Mouse (Mus musculus): Measurements from ENCODE around the gene Prim1. TPM values are rescaled to one million over a fixed set of nuclear protein-coding genes. Genes with fewer than 3 reads are reported as not detected.
"Not testable (repeated sequence)": the region's sequence is repeated elsewhere in the genome, so short reads cannot be mapped to it uniquely, and the experiment has no call there.

Gene Prim1
- total RNA-seq, 2 experiments from 2014 or later = 8.9 to 9.1 TPM

- peak in 1 of 2 experiments; percentile 18 for DNase-seq (ENCODE audit: low spot score in 2 of 2)
Measured at GRCm38 (mm10) chr10:128036746-128037425, 21.9 kb downstream of the Prim1 start.

DNA sequence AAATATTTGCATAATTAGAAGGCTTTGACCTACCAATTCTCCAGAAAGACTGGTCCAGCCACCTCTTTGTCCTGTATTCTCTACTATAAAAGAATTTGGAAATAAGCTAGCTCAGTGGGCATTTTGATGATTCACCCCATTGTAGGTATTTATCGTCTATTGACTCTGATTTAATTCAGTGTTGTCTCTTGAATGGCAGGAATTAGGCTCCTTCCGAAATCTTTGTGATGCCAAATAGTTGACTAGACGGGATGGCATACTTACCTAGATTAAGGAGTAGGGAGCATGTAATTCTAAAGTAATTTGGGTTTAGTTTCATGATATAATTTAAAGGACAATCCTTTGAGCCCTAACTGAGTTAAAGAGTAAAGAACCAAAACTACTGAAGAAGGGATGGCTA lies 23.0 kb downstream of the Prim1 start:
- DNase-seq (ENCODE audit: low spot score in 2 of 2) = no peak

- DNase-seq (ENCODE audit: low spot score in 2 of 2) = no peak
Measured at GRCm38 (mm10) chr10:128039167-128039566, 24.2 kb downstream of the Prim1 start.

DNA sequence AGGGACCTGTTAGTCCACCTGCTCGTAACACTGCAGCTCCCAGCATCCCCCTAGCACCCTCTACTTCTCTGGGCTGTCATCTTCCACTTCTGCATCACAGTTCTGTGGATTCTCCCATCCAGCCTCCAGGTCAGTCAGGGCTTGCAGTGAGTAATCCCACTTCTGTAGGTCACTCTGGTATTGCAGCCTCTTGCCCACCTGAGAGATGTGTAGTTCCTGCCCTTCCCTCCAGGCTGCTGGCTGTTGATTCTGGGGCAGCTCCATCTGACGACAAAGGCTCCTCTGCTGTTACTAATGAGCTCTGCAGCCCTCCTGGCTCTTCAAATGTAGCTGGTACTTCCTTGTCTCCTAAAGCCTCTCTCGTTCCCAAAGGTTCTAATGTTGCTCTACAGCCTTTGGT lies 24.9 kb downstream of the Prim1 start:
- DNase-seq (ENCODE audit: low spot score in 2 of 2) = no peak

DNA sequence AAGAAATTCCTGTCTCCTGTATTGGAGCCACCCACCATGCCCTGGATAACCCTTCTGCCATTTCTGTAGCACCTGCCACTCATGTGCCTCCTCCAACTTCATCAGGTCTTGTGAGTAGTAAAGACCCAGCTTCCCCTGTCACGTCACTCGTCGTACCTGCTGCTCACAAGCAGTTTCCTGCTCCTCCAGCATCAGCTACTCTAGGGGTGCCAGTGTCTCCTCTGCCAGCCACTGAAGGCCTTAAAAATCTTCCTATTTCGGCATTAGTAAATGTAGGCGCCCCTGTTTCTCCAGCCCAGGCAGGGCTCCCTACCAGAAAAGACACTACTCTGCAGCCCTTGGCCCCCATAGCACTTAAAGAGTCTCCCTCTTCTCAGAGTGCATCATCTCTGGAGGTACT lies 25.3 kb downstream of the Prim1 start:
- no peak for DNase-seq (ENCODE audit: low spot score in 2 of 2)

GRCm38 (mm10) chr10:128041636-128042035 lies 26.7 kb downstream of the Prim1 start:
- no peak for DNase-seq (ENCODE audit: low spot score in 2 of 2)

DNA sequence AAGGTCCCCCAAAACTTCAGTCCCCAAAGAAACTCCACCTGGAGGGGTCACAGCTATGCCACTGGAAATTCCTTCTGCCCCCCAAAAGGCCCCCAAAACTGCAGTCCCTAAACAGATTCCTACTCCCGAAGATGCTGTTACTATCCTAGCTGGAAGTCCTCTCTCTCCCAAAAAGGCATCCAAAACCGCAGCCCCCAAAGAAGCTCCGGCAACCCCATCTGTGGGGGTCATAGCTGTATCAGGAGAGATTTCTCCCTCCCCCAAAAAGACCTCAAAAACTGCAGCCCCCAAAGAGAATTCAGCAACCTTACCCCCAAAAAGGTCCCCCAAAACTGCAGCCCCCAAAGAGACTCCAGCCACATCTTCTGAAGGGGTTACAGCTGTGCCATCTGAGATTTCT lies 27.5 kb downstream of the Prim1 start:
- DNase-seq (ENCODE audit: low spot score in 2 of 2) = no peak

DNA sequence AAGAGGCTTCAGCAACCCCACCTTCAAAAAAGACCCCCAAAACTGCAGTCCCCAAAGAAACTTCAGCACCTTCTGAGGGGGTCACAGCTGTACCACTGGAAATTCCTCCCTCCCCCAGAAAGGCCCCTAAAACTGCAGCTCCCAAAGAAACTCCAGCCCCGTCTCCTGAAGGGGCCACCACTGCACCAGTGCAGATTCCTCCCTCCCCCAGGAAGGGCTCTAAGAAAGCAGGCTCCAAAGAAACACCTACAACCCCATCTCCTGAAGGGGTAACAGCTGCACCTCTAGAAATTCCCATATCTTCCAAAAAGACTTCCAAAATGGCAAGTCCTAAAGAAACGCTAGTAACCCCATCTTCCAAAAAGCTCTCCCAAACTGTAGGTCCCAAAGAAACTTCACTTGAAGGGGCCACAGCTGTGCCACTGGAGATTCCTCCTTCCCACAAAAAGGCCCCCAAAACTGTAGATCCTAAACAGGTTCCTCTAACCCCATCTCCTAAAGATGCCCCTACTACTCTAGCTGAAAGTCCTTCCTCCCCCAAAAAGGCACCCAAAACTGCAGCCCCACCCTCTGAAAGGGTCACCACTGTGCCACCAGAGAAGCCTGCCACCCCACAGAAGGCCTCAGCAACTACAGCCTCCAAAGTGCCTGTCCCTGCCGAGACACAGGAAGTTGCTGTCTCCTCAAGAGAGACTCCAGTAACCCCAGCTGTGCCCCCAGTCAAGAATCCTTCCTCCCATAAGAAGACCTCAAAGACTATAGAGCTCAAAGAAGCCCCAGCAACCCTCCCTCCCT lies 28.3 kb downstream of the Prim1 start:
- DNase-seq (ENCODE audit: low spot score in 2 of 2) = no peak

- DNase-seq (ENCODE audit: low spot score in 2 of 2) = no peak
Measured at GRCm38 (mm10) chr10:128048157-128048556, 33.2 kb downstream of the Prim1 start.

DNA sequence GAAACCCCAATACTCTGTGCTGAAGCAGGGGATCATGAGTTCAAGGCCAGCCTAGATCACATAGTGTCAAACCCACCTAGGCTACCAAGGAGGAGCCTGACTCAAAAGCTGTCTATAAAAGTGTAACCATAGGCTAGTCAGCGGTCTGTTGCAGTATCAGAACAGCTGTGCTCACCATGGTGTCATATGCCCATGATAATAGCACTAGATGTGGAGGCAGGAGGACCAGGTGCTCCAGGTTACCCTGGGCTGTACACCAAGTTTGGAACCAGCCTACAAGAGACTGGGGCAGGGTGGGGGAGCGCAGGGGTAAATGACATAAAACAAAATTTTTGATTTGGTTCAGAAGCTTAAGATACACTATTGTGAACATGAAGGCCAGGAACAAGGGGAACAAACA lies 34.8 kb downstream of the Prim1 start:
- DNase-seq (ENCODE audit: low spot score in 2 of 2) = no peak

GRCm38 (mm10) chr10:128050355-128050754 lies 35.4 kb downstream of the Prim1 start:
- no peak for DNase-seq (ENCODE audit: low spot score in 2 of 2)

DNA sequence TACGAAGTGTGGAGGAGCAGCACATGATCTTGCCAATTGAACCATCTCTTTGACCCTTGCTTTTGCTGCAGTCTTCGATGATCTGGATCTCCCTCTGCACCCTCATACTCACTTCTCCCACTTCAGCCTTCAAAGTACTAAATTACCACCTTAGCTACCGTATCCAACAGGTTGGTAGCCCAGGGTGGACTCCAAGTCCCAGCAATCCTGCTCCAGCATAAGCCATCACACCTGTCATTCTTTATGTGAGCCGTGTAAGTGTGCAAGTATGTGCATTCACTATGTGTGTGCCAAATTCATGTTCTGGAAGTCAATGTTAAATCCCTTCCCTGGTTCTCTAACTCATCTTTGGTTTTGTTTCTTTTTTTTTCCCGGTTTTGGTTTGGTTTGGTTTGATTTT lies 36.6 kb downstream of the Prim1 start:
- DNase-seq (ENCODE audit: low spot score in 2 of 2) = no peak

DNA sequence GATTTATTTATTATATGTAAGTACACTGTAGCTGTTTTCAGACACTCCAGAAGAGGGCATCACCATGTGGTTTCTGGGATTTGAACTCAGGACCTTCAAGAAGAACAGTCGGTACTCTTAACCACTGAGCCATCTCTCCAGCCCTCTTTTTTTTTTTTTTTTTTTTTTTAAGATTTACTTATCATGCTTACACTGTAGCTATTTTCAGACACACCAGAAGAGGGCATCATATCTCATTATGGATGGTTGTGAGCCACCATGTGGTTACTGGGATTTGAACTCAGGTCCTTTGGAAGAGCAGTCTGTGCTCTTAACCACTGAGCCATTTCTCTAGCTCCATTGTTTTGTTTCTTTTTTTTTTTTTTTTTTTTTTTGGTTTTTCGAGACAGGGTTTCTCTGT lies 37.2 kb downstream of the Prim1 start:
- DNase-seq (ENCODE audit: low spot score in 2 of 2) = not testable (repeated sequence)

GRCm38 (mm10) chr10:128053001-128053400 lies 38.0 kb downstream of the Prim1 start:
- no peak for DNase-seq (ENCODE audit: low spot score in 2 of 2)

DNA sequence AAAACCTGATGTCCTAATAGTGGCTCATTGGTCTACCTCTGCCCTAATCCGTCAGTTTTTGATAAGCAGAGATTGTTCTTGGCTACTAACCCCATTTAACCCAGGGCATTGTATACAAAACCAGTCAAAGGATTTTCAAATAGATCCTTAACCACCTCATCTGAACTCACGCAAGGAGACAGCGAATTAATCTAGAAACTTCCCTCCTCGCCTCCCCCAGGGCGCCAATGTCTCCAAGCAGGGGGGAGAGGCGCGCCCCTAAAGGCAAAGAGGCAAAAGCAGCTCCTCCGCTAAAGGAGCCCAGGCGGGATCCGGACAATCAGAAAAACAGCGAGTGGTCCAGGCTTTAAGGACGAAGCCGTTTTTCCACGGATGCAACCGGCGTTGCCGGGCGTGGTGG lies 43.2 kb downstream of the Prim1 start:
- DNase-seq (ENCODE audit: low spot score in 2 of 2) = no peak

- DNase-seq (ENCODE audit: low spot score in 2 of 2) = peak; percentile 95 to 98
Measured at GRCm38 (mm10) chr10:128058601-128059151, 43.7 kb downstream of the Prim1 start, which contains the start of gene Ptges3. Ptges3 (plus strand) TSS chr10:128058954.

GRCm38 (mm10) chr10:128059207-128059981 lies 44.4 kb downstream of the Prim1 start:
- DNase-seq (ENCODE audit: low spot score in 2 of 2) = peak in 1 of 2 experiments; percentile 41

DNA sequence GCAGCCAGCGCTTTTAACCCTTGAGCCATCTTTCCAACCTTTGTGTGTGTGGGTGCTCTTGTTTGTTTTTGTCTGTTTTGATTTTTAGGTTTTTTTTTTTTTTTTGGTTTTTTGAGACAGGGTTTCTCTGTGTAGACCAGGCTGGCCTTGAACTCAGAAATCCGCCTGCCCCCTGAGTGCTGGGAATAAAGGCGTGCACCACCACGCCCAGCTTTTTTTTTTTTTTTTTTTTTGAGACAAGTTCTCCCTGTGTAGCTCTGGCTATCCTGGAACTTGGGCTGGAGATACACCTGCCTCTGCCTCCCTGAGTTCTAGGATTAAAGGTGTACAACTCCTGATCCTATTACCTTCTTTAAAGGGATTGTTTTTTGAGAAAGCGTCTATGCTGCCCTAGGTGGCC lies 46.1 kb downstream of the Prim1 start:
- DNase-seq (ENCODE audit: low spot score in 2 of 2) = no peak

- no peak for DNase-seq (ENCODE audit: low spot score in 2 of 2)
Measured at GRCm38 (mm10) chr10:128062221-128062989, 47.4 kb downstream of the Prim1 start.

DNA sequence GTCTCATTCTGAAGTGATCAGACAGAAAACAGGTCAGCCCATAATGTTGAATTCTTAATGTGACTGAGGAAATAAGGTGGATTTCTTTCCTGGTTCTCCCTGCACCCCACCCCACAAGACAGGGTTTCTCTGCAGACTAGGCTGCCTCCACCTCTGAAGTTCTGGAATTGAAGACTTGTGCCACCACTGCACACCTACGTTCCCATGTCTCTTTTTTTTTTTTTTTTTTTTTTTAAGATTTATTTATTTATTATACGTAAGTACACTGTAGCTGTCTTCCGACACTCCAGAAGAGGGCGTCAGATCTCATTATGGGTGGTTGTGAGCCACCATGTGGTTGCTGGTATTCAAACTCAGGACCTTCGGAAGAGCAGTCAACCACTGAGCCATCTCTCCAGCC lies 51.1 kb downstream of the Prim1 start:
- no peak for DNase-seq (ENCODE audit: low spot score in 2 of 2)

- DNase-seq (ENCODE audit: low spot score in 2 of 2) = no peak
Measured at GRCm38 (mm10) chr10:128069201-128069600, 54.2 kb downstream of the Prim1 start.

Data from left cerebral cortex, adult 18-20 months (tissue).